Mouse (Mus musculus): ENCODE results near the gene Nrg4. TPM values are rescaled to one million over a fixed set of nuclear protein-coding genes. Genes with fewer than 3 reads are reported as not detected.

Gene Nrg4
- polyA plus RNA-seq, 1 experiment from 2014 or later, result 1.1 TPM

GRCm38 (mm10) chr9:55198260-55198659 is 128.4 kb downstream of the Nrg4 start:
- 85% methylated on average over 1 of the region's 1 CpGs for WGBS
- no peaks in the 10 kb centered on the region for H3K27me3 ChIP-seq (ENCODE audit: control insufficient read depth, insufficient read depth, low read length)
- H3K9me3 ChIP-seq (replicated peaks; ENCODE audit: control insufficient read depth, low read length), result no peaks in the 10 kb centered on the region
- no peaks in the 10 kb centered on the region for H3K4me1 ChIP-seq (ENCODE audit: control insufficient read depth, insufficient read depth, low read length)
- 0 out of 2 replicates have a peak, but pooled peaks cover 5% of the 10 kb centered on the region for H3K36me3 ChIP-seq (ENCODE audit: control insufficient read depth, insufficient read depth, low read length)
- no peak overlapping the region for H3K4me2 ChIP-seq (ENCODE audit: low read depth, low read length)
- no peak for ATAC-seq (ENCODE audit: insufficient read depth, low FRiP score)
- H3K9ac ChIP-seq (ENCODE audit: low read length), result no peak overlapping the region
- no peak overlapping the region for H3K27ac ChIP-seq (ENCODE audit: low read length)
- H3K4me3 ChIP-seq (replicated peaks; ENCODE audit: low read length), result no peak overlapping the region

GRCm38 (mm10) chr9:55195876-55196275 is 130.8 kb downstream of the Nrg4 start:
- Histone ChIP-seq H3K27ac (ENCODE audit: low read length) (no peak overlapping the region), H3K36me3 (ENCODE audit: control insufficient read depth, insufficient read depth, low read length) (0 out of 2 replicates have a peak, but pooled peaks cover 4% of the 10 kb centered on the region), H3K4me1 (ENCODE audit: control insufficient read depth, insufficient read depth, low read length) (no peaks in the 10 kb centered on the region), H3K9me3 (replicated peaks; ENCODE audit: control insufficient read depth, low read length) (no peaks in the 10 kb centered on the region), H3K4me3 (replicated peaks; ENCODE audit: low read length) (no peak overlapping the region), H3K27me3 (ENCODE audit: control insufficient read depth, insufficient read depth, low read length) (no peaks in the 10 kb centered on the region), H3K4me2 (ENCODE audit: low read depth, low read length) (no peak overlapping the region), H3K9ac (ENCODE audit: low read length) (no peak overlapping the region)
- 90% methylated on average over 3 of the region's 3 CpGs for WGBS
- ATAC-seq (ENCODE audit: insufficient read depth, low FRiP score), result no peak

- Histone ChIP-seq H3K4me3 (replicated peaks; ENCODE audit: low read length) (no peak overlapping the region), H3K9me3 (replicated peaks; ENCODE audit: control insufficient read depth, low read length) (no peaks in the 10 kb centered on the region), H3K27ac (ENCODE audit: low read length) (no peak overlapping the region), H3K27me3 (ENCODE audit: control insufficient read depth, insufficient read depth, low read length) (no peaks in the 10 kb centered on the region), H3K9ac (ENCODE audit: low read length) (no peak overlapping the region), H3K4me2 (ENCODE audit: low read depth, low read length) (no peak overlapping the region), H3K4me1 (ENCODE audit: control insufficient read depth, insufficient read depth, low read length) (no peaks in the 10 kb centered on the region), H3K36me3 (ENCODE audit: control insufficient read depth, insufficient read depth, low read length) (0 out of 2 replicates have a peak, but pooled peaks cover 2% of the 10 kb centered on the region)
- no peak for ATAC-seq (ENCODE audit: insufficient read depth, low FRiP score)
- 80% methylated on average over 2 of the region's 2 CpGs for WGBS
Measured at GRCm38 (mm10) chr9:55174235-55174634, 152.4 kb downstream of the Nrg4 start.

GRCm38 (mm10) chr9:55172195-55172685 is 154.4 kb downstream of the Nrg4 start:
- Histone ChIP-seq H3K9ac (ENCODE audit: low read length) (no peak overlapping the region), H3K4me2 (ENCODE audit: low read depth, low read length) (no peak overlapping the region), H3K27ac (ENCODE audit: low read length) (no peak overlapping the region), H3K4me3 (replicated peaks; ENCODE audit: low read length) (no peak overlapping the region), H3K4me1 (ENCODE audit: control insufficient read depth, insufficient read depth, low read length) (no peaks in the 10 kb centered on the region), H3K27me3 (ENCODE audit: control insufficient read depth, insufficient read depth, low read length) (no peaks in the 10 kb centered on the region), H3K36me3 (ENCODE audit: control insufficient read depth, insufficient read depth, low read length) (0 out of 2 replicates have a peak, but pooled peaks cover 2% of the 10 kb centered on the region), H3K9me3 (replicated peaks; ENCODE audit: control insufficient read depth, low read length) (no peaks in the 10 kb centered on the region)
- no peak for ATAC-seq (ENCODE audit: insufficient read depth, low FRiP score)
- 89% methylated on average over 1 of the region's 1 CpGs for WGBS

- Histone ChIP-seq H3K27ac (ENCODE audit: low read length) (no peak overlapping the region), H3K9ac (ENCODE audit: low read length) (no peak overlapping the region), H3K9me3 (replicated peaks; ENCODE audit: control insufficient read depth, low read length) (no peaks in the 10 kb centered on the region), H3K4me1 (ENCODE audit: control insufficient read depth, insufficient read depth, low read length) (no peaks in the 10 kb centered on the region), H3K36me3 (ENCODE audit: control insufficient read depth, insufficient read depth, low read length) (0 out of 2 replicates have a peak, but pooled peaks cover 2% of the 10 kb centered on the region), H3K4me3 (replicated peaks; ENCODE audit: low read length) (no peak overlapping the region), H3K27me3 (ENCODE audit: control insufficient read depth, insufficient read depth, low read length) (no peaks in the 10 kb centered on the region), H3K4me2 (ENCODE audit: low read depth, low read length) (no peak overlapping the region)
- no peak for ATAC-seq (ENCODE audit: insufficient read depth, low FRiP score)
- 81% methylated on average over 7 of the region's 7 CpGs for WGBS
Measured at GRCm38 (mm10) chr9:55170655-55171412, 155.8 kb downstream of the Nrg4 start.

Other genes with a start within 250 kb of the Nrg4 start
- 14.3 and 15.8 TPM in 2 replicates for gene Ube2q2, start 178.0 kb downstream of the Nrg4 start, polyA plus RNA-seq (2015; fragmentation: Nextera tagmentation; extraction: Ambion mirVana)
- 50.0 and 50.8 TPM in 2 replicates for gene Fbxo22, start 117.9 kb downstream of the Nrg4 start, polyA plus RNA-seq (2015; fragmentation: Nextera tagmentation; extraction: Ambion mirVana)
- gene Tmem266, start 69 bp upstream of the Nrg4 start, polyA plus RNA-seq (2015; fragmentation: Nextera tagmentation; extraction: Ambion mirVana), result 1.2 TPM in 2 replicates
- 247 and 265 TPM in 2 replicates for gene Etfa, start 185.4 kb upstream of the Nrg4 start, polyA plus RNA-seq (2015; fragmentation: Nextera tagmentation; extraction: Ambion mirVana)
- gene Isl2, start 211.8 kb upstream of the Nrg4 start, polyA plus RNA-seq (2015; fragmentation: Nextera tagmentation; extraction: Ambion mirVana), result 3.5 and 3.9 TPM in 2 replicates